Mouse (Mus musculus) heart, postnatal 0 days (tissue): ENCODE results near the gene Pde4d. TPM values are rescaled to one million over a fixed set of nuclear protein-coding genes. Genes with fewer than 3 reads are reported as not detected.

Source experiments
- ATAC-seq: fragments of 200-750 bp; cut with Nextera tagmentation; 2 replicates; pipeline ENCODE4 v1.8.0; 2017; ENCODE audit warnings: low read depth, moderate number of reproducible peaks, moderate library complexity; ENCODE audit not compliant: insufficient read depth
- DNase-seq: peaks from one replicate; pipeline ENCODE4 v3.0.0-alpha.2; 2016; ENCODE audit warnings: low spot score
- H3K27ac ChIP-seq: fragments of 300-500 bp; sonication (generic); 2 replicates; pipeline ENCODE4 v1.5.1; 2014; ENCODE audit warnings: low read depth, mild to moderate bottlenecking
- H3K27me3 ChIP-seq: fragments of 300-500 bp; sonication (generic); 2 replicates; pipeline ENCODE4 v1.6.1; 2014; ENCODE audit warnings: low read length, mixed read lengths; ENCODE audit not compliant: control insufficient read depth, insufficient read depth
- H3K36me3 ChIP-seq: fragments of 300-500 bp; sonication (generic); replicated peaks from 2 replicates; pipeline ENCODE4 v1.6.1; 2014; ENCODE audit warnings: low read length, mixed read lengths; ENCODE audit not compliant: control insufficient read depth, insufficient read depth
- H3K4me1 ChIP-seq: fragments of 300-500 bp; sonication (generic); 2 replicates; pipeline ENCODE4 v1.6.1; 2014; ENCODE audit warnings: antibody characterized with exemption; ENCODE audit not compliant: control insufficient read depth, insufficient read depth
- H3K4me2 ChIP-seq: fragments of 300-500 bp; sonication (generic); 2 replicates; pipeline ENCODE4 v1.6.1; 2014; ENCODE audit warnings: low read depth, mild to moderate bottlenecking, low read length, moderate library complexity
- H3K4me3 ChIP-seq: fragments of 300-500 bp; sonication (generic); 2 replicates; pipeline ENCODE4 v1.5.1; 2014; ENCODE audit warnings: low read depth, low read length
- H3K9ac ChIP-seq: fragments of 300-500 bp; sonication (generic); replicated peaks from 2 replicates; pipeline ENCODE4 v1.6.1; 2014; ENCODE audit warnings: low read depth, low read length, mixed read lengths
- H3K9me3 ChIP-seq: fragments of 300-500 bp; sonication (generic); replicated peaks from 2 replicates; pipeline ENCODE4 v1.6.1; 2016; ENCODE audit warnings: low read length; ENCODE audit not compliant: control insufficient read depth
- CTCF ChIP-seq: IDR thresholded peaks from 2 replicates; pipeline ENCODE4 v1.5.1; 2016; ENCODE audit warnings: antibody characterized with exemption, control low read depth, low read depth
- EP300 ChIP-seq: IDR thresholded peaks from 2 replicates; pipeline ENCODE4 v1.6.1; 2016; ENCODE audit warnings: antibody characterized with exemption, low read depth
- WGBS: fragments of 180-500 bp; shearing (Covaris S2); extraction: QIAGEN DNeasy Blood & Tissue Kit; methylation state at CpG from one replicate; pipeline ENCODE4 v1.1.7; 2014; 5-methylcytosine and 5-hydroxymethylcytosine counted together
- microRNA counts: library from miRNA; unstranded; fragments of <30 nt; microRNA quantifications from one replicate; lab custom pipeline; 2015
- microRNA-seq: library from miRNA; unstranded; fragments of <30 nt; microRNA quantifications from one replicate; pipeline ENCODE4, GENCODE M21; 2016
- polyA plus RNA-seq: library from polyadenylated mRNA; unstranded; fragments of >200 nt; fragmentation: Nextera tagmentation; extraction: Ambion mirVana; gene quantifications from 2 replicates; pipeline ENCODE4 v1.2.1, GENCODE M21; 2015
- total RNA-seq: library from RNA; depleted of rRNA; stranded (reverse); fragments of >200 nt; gene quantifications from 2 replicates; pipeline ENCODE4 v1.2.3, GENCODE M21; 2014; ENCODE audit warnings: low replicate concordance; rRNA removed

Pde4d gene
- total and polyA plus RNA-seq, 2 experiments from 2014 or later, result 21.9 to 58.0 TPM

DNA sequence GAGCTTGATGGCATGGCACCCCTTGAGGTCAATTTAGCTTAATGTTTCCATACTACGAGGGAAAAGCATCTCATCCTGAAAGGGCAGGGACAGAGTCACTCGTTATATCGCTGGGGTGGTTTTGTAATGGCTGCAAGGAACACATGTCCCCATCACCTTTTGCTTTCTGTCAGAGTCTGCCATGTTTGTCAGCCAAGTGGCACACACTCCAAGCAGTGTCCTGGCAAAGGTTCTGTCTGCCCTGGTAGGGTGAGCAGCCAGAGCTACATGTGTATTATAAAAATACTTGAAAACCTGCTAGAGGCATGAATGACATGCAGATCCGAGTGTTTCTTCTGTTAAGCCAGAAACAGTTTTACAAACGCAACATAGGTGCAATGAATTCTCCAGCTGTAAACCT is 1535.7 kb downstream of the Pde4d start:
- Histone ChIP-seq H3K9me3 (no peaks in the 10 kb centered on the region), H3K9ac (no peak overlapping the region), H3K4me2 (no peak overlapping the region), H3K27ac (peak overlapping the region; percentile 79), H3K36me3 (no peaks in the 10 kb centered on the region), H3K4me3 (no peak overlapping the region), H3K27me3 (no peaks in the 10 kb centered on the region), H3K4me1 (peaks cover 13% of the 10 kb centered on the region; the same call in 1 of the 2 replicates)
- WGBS, result 78% methylated on average over 5 of the region's 5 CpGs
- ATAC-seq (peak; percentile 24; the same call in 1 of the 2 replicates), DNase-seq (no peak)
- no peak for TF ChIP-seq CTCF
- no peak for TF ChIP-seq EP300

DNA sequence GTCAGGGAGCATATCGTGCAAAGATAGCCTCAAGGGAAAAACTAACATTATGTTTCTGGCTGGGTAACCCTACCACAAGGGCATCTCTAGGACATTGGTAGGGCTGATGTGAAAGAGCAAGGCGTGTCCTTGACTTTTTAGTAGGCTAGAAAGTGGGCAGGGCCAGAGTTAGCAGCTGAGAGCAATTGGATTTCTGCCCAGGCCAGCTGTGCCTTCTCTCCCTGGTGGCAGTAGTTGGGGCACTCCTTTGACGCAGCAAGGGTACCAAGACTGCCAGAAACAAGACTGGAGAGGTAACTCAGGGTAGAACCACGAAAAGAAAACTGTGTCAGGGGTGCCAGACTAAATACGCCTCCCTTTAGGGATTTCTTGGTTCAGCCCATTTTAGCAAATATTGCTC is 1536.1 kb downstream of the Pde4d start:
- Histone ChIP-seq H3K4me1 (peaks cover 13% of the 10 kb centered on the region; the same call in 1 of the 2 replicates), H3K4me2 (no peak overlapping the region), H3K4me3 (no peak overlapping the region), H3K36me3 (no peaks in the 10 kb centered on the region), H3K9me3 (no peaks in the 10 kb centered on the region), H3K27me3 (no peaks in the 10 kb centered on the region), H3K9ac (no peak overlapping the region; the same call in 1 of the 2 replicates), H3K27ac (peak overlapping the region; percentile 79)
- peak; percentile 92 for DNase-seq
- peak; percentile 96 for ATAC-seq
- TF ChIP-seq CTCF, result 0 out of 2 replicates have a peak, but pooled peaks have one; percentile 5
- TF ChIP-seq EP300, result no peak
- 36% methylated on average over 5 of the region's 5 CpGs for WGBS

DNA sequence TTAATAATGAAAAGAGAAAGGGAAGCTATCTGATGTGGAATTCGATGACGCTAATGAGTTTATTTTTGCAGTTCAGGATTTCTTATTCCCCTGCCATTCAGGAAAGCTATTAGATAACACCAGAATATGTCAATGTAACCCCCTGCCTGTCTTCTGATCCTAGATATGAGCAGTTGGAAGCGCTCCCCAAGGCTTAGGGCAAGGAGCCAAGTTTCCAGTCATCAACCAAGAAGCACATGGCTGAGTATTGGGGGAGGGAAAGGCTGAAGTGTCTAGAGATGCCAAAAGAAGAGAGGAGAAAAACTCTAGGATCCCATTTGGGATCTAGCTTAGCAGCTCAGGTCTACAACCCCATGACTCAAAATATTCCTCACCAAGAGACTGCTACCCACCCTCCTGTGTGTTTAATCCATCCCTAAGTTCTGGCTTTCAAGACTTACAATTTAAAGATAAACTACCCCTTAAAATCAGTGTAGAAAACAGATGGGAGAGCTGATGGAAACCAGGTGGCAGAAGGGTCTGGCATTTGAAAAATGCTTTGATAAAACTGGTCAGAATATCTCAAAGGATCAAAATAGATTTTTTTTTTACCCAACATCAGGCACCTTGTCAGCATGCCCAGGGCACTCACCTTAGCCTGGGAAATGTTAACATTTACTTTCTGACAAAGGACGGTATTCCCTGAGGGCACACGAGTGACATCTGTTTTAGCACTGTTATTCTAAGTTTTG is 1543.2 kb downstream of the Pde4d start:
- H3K9me3 ChIP-seq, result no peaks in the 10 kb centered on the region
- peaks cover 30% of the 10 kb centered on the region for H3K4me1 ChIP-seq
- no peaks in the 10 kb centered on the region for H3K36me3 ChIP-seq
- 18% methylated on average over 5 of the region's 5 CpGs for WGBS
- peak; percentile 71 for DNase-seq
- H3K27me3 ChIP-seq, result no peaks in the 10 kb centered on the region
- H3K4me2 ChIP-seq, result no peak overlapping the region
- TF ChIP-seq EP300 (no peak), CTCF (no peak)
- no peak for ATAC-seq
- H3K9ac ChIP-seq, result no peak overlapping the region
- H3K4me3 ChIP-seq, result no peak overlapping the region
- no peak overlapping the region for H3K27ac ChIP-seq

DNA sequence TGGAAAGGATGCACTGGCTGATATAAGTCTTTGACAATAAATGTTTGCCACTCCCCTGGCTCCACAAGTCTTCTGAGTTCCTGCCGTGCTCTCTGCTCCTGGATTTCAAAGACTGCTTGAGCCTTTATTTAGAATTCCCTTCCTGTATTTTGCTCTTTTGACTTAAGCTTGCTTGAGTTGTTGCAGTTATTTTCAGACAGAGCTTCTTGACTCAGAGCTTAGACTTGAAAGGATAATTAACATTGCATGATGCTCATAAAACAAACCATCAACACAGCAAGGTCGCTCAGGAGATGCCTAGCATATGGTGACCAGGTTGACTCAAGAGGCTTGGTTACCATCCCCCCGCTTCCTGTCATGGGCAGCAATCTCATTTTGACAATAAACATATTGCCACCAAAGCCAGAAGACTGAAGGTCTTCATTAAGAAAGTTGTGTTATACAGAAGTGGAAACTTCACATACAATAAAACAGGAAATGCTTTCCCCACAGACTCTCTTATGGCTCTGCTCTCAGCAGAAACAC is 1544.6 kb downstream of the Pde4d start:
- Histone ChIP-seq H3K4me1 (peaks cover 30% of the 10 kb centered on the region), H3K4me2 (no peak overlapping the region), H3K27ac (no peak overlapping the region), H3K27me3 (no peaks in the 10 kb centered on the region), H3K9me3 (no peaks in the 10 kb centered on the region), H3K9ac (no peak overlapping the region), H3K4me3 (no peak overlapping the region), H3K36me3 (no peaks in the 10 kb centered on the region)
- DNase-seq (no peak), ATAC-seq (no peak)
- TF ChIP-seq CTCF (no peak), EP300 (no peak)
- 72% methylated on average over 3 of the region's 3 CpGs for WGBS

DNA sequence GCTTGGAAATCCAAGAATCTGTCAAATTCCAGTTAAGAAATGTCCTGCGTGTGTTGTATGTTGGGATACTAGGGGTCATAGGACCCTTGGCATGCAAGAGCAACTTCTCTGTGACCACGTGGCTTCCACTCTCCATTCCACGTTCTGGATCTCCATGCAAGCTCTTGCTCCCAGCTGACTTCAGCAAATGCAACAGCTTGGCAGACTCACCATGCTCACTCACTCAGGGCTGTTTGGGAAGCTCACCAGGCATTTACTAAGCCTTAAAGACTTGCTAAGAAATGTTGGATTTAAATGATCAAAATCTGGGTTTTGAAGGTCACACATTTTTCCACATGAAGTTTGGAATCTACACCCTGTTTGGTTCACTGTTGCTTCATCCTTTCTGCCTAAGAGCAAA is 1552.3 kb downstream of the Pde4d start:
- Histone ChIP-seq H3K27me3 (0 out of 2 replicates have a peak, but pooled peaks cover 5% of the 10 kb centered on the region), H3K9me3 (no peaks in the 10 kb centered on the region), H3K4me2 (no peak overlapping the region), H3K9ac (no peak overlapping the region), H3K4me3 (no peak overlapping the region), H3K27ac (no peak overlapping the region), H3K36me3 (no peaks in the 10 kb centered on the region), H3K4me1 (no peaks in the 10 kb centered on the region)
- DNase-seq, result no peak
- ATAC-seq, result no peak
- TF ChIP-seq CTCF (no peak), EP300 (no peak)
- 73% methylated on average over 3 of the region's 3 CpGs for WGBS

MicroRNA genes within 50 kb of the gene (microRNA counts, 519-probe panel; counts per million panel counts)
- microRNA mmu-miR-1904 (lab: Ali Mortazavi, UCI), result not detected
- microRNA mmu-miR-582-3p (lab: Ali Mortazavi, UCI), result not detected
- microRNA mmu-miR-582-5p (lab: Ali Mortazavi, UCI), result 1,889 counts per million, percentile 18 among the panel's probes with 10 or more counts

Small RNAs within 50 kb of the gene (microRNA-seq; reads per million reads assigned to microRNA genes)
- gene Mir1904 (not detected), gene Mir582 (20.9 reads per million, percentile 37 among the genes with 10 or more reads in this experiment)

Other genes with a start within 250 kb of the Pde4d start
- gene Elovl7, start 235.5 kb upstream of the Pde4d start, total RNA-seq, result 0.95 and 2.7 TPM in 2 replicates
- 1.8 and 2.1 TPM in 2 replicates for gene Elovl7, start 235.5 kb upstream of the Pde4d start, polyA plus RNA-seq
- 4.7 TPM in 1 of 2 replicates, not detected in the other for gene Depdc1b, start 133.6 kb upstream of the Pde4d start, total RNA-seq
- gene Depdc1b, start 133.6 kb upstream of the Pde4d start, polyA plus RNA-seq, result 1.1 and 1.5 TPM in 2 replicates